Mouse (Mus musculus) MN1 (cell line): ENCODE measurements around the gene Wdsub1.
"Not testable (repeated sequence)": the region's sequence is repeated elsewhere in the genome, so short reads cannot be mapped to it uniquely, and the experiment has no call there.

ENCODE experiments used
- DNase-seq: peaks from one replicate; pipeline ENCODE4 v3.0.0-alpha.2; 2016; ENCODE audit warnings: low spot score

Wdsub1 gene

GRCm38 (mm10) chr2:59881831-59882741 lies at the start of gene Wdsub1:
Wdsub1 (minus strand) TSS chr2:59882591.
- DNase-seq: peak; percentile 95

GRCm38 (mm10) chr2:59913610-59914009 lies 31.2 kb upstream of the Wdsub1 start:
- no peak for DNase-seq

- no peak for DNase-seq
Measured at GRCm38 (mm10) chr2:59908048-59908447, 25.7 kb upstream of the Wdsub1 start.

- no peak for DNase-seq
Measured at GRCm38 (mm10) chr2:59904007-59904406, 21.6 kb upstream of the Wdsub1 start.

- no peak for DNase-seq
Measured at GRCm38 (mm10) chr2:59898666-59899065, 16.3 kb upstream of the Wdsub1 start.

GRCm38 (mm10) chr2:59898105-59898504 lies 15.7 kb upstream of the Wdsub1 start:
- no peak for DNase-seq

GRCm38 (mm10) chr2:59896837-59897236 lies 14.4 kb upstream of the Wdsub1 start:
- no peak for DNase-seq

GRCm38 (mm10) chr2:59896400-59896799 lies 14.0 kb upstream of the Wdsub1 start:
- peak; percentile 12 for DNase-seq

- no peak for DNase-seq
Measured at GRCm38 (mm10) chr2:59889699-59890098, 7.3 kb upstream of the Wdsub1 start.

GRCm38 (mm10) chr2:59882742-59883281 lies 421 bp upstream of the Wdsub1 start:
- no peak for DNase-seq

- DNase-seq: peak; percentile 13
Measured at GRCm38 (mm10) chr2:59881404-59881803, 987 bp downstream of the Wdsub1 start.

GRCm38 (mm10) chr2:59878221-59878620 lies 4.2 kb downstream of the Wdsub1 start:
- DNase-seq: no peak

GRCm38 (mm10) chr2:59877335-59877734 lies 5.1 kb downstream of the Wdsub1 start:
- peak; percentile 58 for DNase-seq

- DNase-seq: no peak
Measured at GRCm38 (mm10) chr2:59876482-59876881, 5.9 kb downstream of the Wdsub1 start.

GRCm38 (mm10) chr2:59870526-59870925 lies 11.9 kb downstream of the Wdsub1 start:
- no peak for DNase-seq

- DNase-seq: no peak
Measured at GRCm38 (mm10) chr2:59862618-59863017, 19.8 kb downstream of the Wdsub1 start.

- no peak for DNase-seq
Measured at GRCm38 (mm10) chr2:59854363-59854762, 28.0 kb downstream of the Wdsub1 start.

- no peak for DNase-seq
Measured at GRCm38 (mm10) chr2:59853543-59853942, 28.8 kb downstream of the Wdsub1 start.

- no peak for DNase-seq
Measured at GRCm38 (mm10) chr2:59852916-59853315, 29.5 kb downstream of the Wdsub1 start.

- not testable (repeated sequence) for DNase-seq
Measured at GRCm38 (mm10) chr2:59851885-59852284, 30.5 kb downstream of the Wdsub1 start.

GRCm38 (mm10) chr2:59843848-59844247 lies 38.5 kb downstream of the Wdsub1 start:
- DNase-seq: no peak

- DNase-seq: no peak
Measured at GRCm38 (mm10) chr2:59843156-59843555, 39.2 kb downstream of the Wdsub1 start.

GRCm38 (mm10) chr2:59842556-59843008 lies 39.8 kb downstream of the Wdsub1 start:
- DNase-seq: no peak
